Mouse (Mus musculus): ENCODE results near the gene Asap2. TPM values are rescaled to one million over a fixed set of nuclear protein-coding genes. Genes with fewer than 3 reads are reported as not detected.

Gene Asap2
- polyA plus RNA-seq, 2 experiments: 1.0 to 2.0 TPM

DNA sequence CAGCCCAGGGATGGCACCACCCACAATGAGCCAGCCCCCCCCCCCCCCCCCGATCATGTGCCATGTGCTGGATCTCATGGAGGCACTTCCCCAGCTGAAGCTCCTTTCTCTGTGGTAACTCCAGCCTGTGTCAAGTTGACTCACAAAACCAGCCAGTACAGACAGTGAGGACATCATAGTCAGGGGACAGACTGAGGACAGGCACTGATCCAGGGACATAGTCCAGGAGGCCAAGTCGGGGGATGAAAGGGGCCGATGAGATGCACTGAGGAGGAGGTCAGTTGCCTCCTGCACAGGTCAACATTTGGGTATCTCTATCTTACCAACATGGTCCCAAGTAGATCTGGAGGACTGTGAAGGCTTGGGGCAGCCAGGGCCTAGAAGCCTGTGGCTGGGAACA is 205.2 kb downstream of the Asap2 start:
- DNase-seq (ENCODE audit: low read depth in 3 of 3, low spot score in 3 of 3): no peak
- H3K27ac ChIP-seq: no peak overlapping the region
- TF ChIP-seq EP300 (IDR thresholded peaks at IDR 0.05; ENCODE audit: low read depth) (no peak), CTCF (IDR thresholded peaks at IDR 0.05; ENCODE audit: low read depth) (no peak)
- no peaks in the 10 kb centered on the region for H3K9me3 ChIP-seq (ENCODE audit: control insufficient read depth, low read length)
- WGBS (ENCODE audit: insufficient replicate concordance): 72% methylated on average over 3 of the region's 3 CpGs
- ATAC-seq (ENCODE audit: insufficient read depth): 0 out of 2 replicates have a peak, but pooled peaks have one; percentile 15
- H3K9ac ChIP-seq (replicated peaks): no peak overlapping the region
- H3K4me2 ChIP-seq (ENCODE audit: low read depth): no peak overlapping the region
- no peaks in the 10 kb centered on the region for H3K36me3 ChIP-seq (replicated peaks; ENCODE audit: control insufficient read depth, insufficient read depth, low read depth)
- peaks cover 0 to 20% of the 10 kb centered on the region in 2 experiments; a peak in 3 of 4 replicates for H3K4me1 ChIP-seq (replicated peaks; ENCODE audit: control insufficient read depth in 2 of 2, insufficient read depth in 2 of 2, low read length in 1 of 2)
- H3K4me3 ChIP-seq (ENCODE audit: insufficient read depth in 1 of 2, low read depth in 2 of 2, low read length in 2 of 2): no peak overlapping the region
- H3K27me3 ChIP-seq (ENCODE audit: control insufficient read depth, insufficient read depth, low read length): no peaks in the 10 kb centered on the region

DNA sequence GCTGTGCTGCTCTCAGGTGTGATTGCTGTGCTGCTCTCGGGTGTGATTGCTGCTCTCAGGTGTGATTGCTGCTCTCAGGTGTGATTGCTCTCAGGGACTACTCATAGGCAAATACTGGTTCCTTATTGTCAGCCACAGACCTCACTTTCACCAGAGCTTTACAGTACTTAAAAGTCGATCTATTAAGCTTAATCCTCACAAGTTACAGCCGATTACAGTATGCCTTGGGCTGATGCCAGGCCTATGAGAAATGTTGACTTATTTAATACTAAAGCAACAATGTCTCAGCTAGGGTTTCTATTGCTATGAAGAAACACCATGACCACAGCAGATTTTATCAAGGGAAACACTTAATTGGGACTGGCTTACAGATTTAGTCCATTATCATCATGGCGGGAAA is 206.2 kb downstream of the Asap2 start:
- ATAC-seq (ENCODE audit: insufficient read depth) (no peak), DNase-seq (ENCODE audit: low read depth in 3 of 3, low spot score in 3 of 3) (no peak)
- Histone ChIP-seq H3K36me3 (replicated peaks; ENCODE audit: control insufficient read depth, insufficient read depth, low read depth) (no peaks in the 10 kb centered on the region), H3K4me1 (replicated peaks; ENCODE audit: control insufficient read depth in 2 of 2, insufficient read depth in 2 of 2, low read length in 1 of 2) (peaks cover 0 to 22% of the 10 kb centered on the region in 2 experiments; a peak in 3 of 4 replicates), H3K27ac (no peak overlapping the region), H3K27me3 (ENCODE audit: control insufficient read depth, insufficient read depth, low read length) (no peaks in the 10 kb centered on the region), H3K9me3 (ENCODE audit: control insufficient read depth, low read length) (no peaks in the 10 kb centered on the region), H3K4me2 (ENCODE audit: low read depth) (no peak overlapping the region), H3K4me3 (ENCODE audit: insufficient read depth in 1 of 2, low read depth in 2 of 2, low read length in 2 of 2) (no peak overlapping the region), H3K9ac (replicated peaks) (no peak overlapping the region)
- TF ChIP-seq CTCF (IDR thresholded peaks at IDR 0.05; ENCODE audit: low read depth) (no peak), EP300 (IDR thresholded peaks at IDR 0.05; ENCODE audit: low read depth) (no peak)
- WGBS (ENCODE audit: insufficient replicate concordance): 73% methylated on average over 4 of the region's 4 CpGs

DNA sequence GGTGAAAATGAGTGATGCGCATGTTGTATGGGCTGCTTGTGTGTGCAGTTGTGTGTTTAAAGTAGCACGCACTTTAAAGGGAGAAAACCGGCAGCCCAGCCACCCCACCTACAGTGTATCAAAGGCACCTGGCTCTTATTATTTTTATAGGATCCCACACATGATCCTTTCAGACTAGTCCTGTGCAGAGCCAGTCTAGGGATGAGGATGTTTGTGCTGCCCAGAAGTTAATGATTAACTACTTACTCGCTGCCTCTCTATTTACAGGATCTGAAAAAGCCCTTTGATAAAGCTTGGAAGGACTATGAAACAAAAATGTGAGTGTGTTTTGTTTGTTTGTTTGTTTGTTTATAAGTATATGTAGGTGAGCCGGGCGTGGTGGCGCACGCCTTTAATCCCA is 210.4 kb downstream of the Asap2 start:
- H3K4me3 ChIP-seq (ENCODE audit: insufficient read depth in 1 of 2, low read depth in 2 of 2, low read length in 2 of 2): no peak overlapping the region
- no peak overlapping the region for H3K27ac ChIP-seq
- H3K4me2 ChIP-seq (ENCODE audit: low read depth): no peak overlapping the region
- ATAC-seq (ENCODE audit: insufficient read depth): no peak
- H3K9me3 ChIP-seq (ENCODE audit: control insufficient read depth, low read length): no peaks in the 10 kb centered on the region
- H3K4me1 ChIP-seq (replicated peaks; ENCODE audit: control insufficient read depth in 2 of 2, insufficient read depth in 2 of 2, low read length in 1 of 2): peaks cover 3 to 32% of the 10 kb centered on the region in 2 experiments
- no peaks in the 10 kb centered on the region for H3K36me3 ChIP-seq (replicated peaks; ENCODE audit: control insufficient read depth, insufficient read depth, low read depth)
- 81% methylated on average over 8 of the region's 8 CpGs for WGBS (ENCODE audit: insufficient replicate concordance)
- TF ChIP-seq CTCF (IDR thresholded peaks at IDR 0.05; ENCODE audit: low read depth) (no peak), EP300 (IDR thresholded peaks at IDR 0.05; ENCODE audit: low read depth) (no peak)
- no peak overlapping the region for H3K9ac ChIP-seq (replicated peaks)
- no peaks in the 10 kb centered on the region for H3K27me3 ChIP-seq (ENCODE audit: control insufficient read depth, insufficient read depth, low read length)
- no peak for DNase-seq (ENCODE audit: low read depth in 3 of 3, low spot score in 3 of 3)

DNA sequence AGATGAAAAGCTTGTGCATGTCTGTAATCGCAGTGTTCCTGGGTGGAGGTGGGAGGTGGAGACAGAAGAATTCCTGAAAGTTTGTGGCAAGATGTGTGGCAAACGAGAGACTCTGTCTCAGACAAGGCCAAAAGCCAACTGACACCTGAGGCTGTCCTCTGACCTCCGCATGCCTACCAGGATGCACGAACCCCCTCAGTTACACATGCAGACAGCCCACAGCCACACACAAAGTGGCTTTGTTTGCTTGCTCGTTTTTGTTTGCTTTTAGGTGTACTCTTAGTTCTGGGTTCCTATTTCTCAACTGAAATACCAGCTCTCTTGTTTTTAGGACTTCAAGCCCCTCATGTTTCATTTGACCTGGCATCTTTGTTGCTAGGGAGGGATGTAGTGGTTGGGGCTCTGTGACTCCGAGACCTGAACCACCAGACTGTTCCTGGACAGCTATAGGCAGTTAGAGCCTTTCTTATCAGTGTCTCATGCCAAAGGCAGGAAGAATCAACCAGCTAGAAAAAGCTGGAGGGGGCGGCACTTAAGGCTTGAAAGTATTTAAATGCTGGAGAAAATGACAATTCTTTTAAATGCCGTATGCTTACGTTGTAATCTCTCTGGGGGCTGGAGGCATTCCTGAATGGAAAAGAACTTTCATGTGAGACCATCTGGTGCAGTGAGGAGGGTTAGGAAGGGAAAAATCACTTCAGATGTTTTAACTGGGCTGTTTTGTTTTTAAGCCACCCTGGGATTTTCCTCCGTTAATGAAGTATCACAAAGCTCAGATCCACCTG is 211.4 kb downstream of the Asap2 start:
- 45% methylated on average over 10 of the region's 10 CpGs for WGBS (ENCODE audit: insufficient replicate concordance)
- ATAC-seq (ENCODE audit: insufficient read depth): no peak
- Histone ChIP-seq H3K27me3 (ENCODE audit: control insufficient read depth, insufficient read depth, low read length) (no peaks in the 10 kb centered on the region), H3K27ac (no peak overlapping the region), H3K9me3 (ENCODE audit: control insufficient read depth, low read length) (no peaks in the 10 kb centered on the region), H3K4me1 (replicated peaks; ENCODE audit: control insufficient read depth in 2 of 2, insufficient read depth in 2 of 2, low read length in 1 of 2) (peaks cover 9 to 42% of the 10 kb centered on the region in 2 experiments), H3K36me3 (replicated peaks; ENCODE audit: control insufficient read depth, insufficient read depth, low read depth) (no peaks in the 10 kb centered on the region), H3K4me3 (ENCODE audit: insufficient read depth in 1 of 2, low read depth in 2 of 2, low read length in 2 of 2) (no peak overlapping the region), H3K9ac (replicated peaks) (no peak overlapping the region), H3K4me2 (ENCODE audit: low read depth) (no peak overlapping the region)
- no peak for TF ChIP-seq EP300 (IDR thresholded peaks at IDR 0.05; ENCODE audit: low read depth)
- TF ChIP-seq CTCF (IDR thresholded peaks at IDR 0.05; ENCODE audit: low read depth): no peak
- DNase-seq (ENCODE audit: low read depth in 3 of 3, low spot score in 3 of 3): no peak

DNA sequence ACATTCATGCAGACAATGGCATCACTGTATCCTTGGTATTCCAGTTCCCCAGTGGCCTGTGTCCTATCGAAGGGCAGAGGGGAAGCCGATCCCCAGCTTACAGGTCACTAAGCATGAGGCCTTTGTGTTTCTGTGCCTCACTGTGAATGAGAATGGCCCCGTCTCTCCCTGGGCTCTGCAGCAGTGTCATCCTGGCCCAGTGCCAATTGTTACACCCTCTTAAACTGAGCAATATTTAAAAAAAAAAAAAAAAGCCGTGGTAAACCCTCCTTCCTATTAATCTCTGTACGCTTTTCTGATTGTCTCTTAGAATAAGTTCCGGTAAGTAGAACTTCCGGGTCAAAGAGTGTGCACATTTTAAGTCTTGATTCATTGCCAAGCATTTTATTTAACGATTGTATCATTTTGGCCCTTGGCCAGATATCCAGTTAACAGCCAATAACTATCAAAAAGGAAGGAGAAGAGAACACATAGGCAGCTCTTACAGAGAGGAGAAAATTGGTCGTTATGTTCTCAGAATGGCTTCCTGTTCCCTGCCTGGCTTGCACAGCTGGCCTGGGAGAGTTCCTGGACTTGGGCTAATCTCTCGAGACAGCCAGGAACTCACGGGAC is 214.5 kb downstream of the Asap2 start:
- WGBS (ENCODE audit: insufficient replicate concordance): 42% methylated on average over 11 of the region's 11 CpGs
- ATAC-seq (ENCODE audit: insufficient read depth) (no peak), DNase-seq (ENCODE audit: low read depth in 3 of 3, low spot score in 3 of 3) (no peak)
- Histone ChIP-seq H3K4me1 (replicated peaks; ENCODE audit: control insufficient read depth in 2 of 2, insufficient read depth in 2 of 2, low read length in 1 of 2) (peaks cover 11 to 46% of the 10 kb centered on the region in 2 experiments), H3K27me3 (ENCODE audit: control insufficient read depth, insufficient read depth, low read length) (no peaks in the 10 kb centered on the region), H3K4me3 (ENCODE audit: insufficient read depth in 1 of 2, low read depth in 2 of 2, low read length in 2 of 2) (no peak overlapping the region), H3K4me2 (ENCODE audit: low read depth) (no peak overlapping the region), H3K9me3 (ENCODE audit: control insufficient read depth, low read length) (no peaks in the 10 kb centered on the region), H3K36me3 (replicated peaks; ENCODE audit: control insufficient read depth, insufficient read depth, low read depth) (no peaks in the 10 kb centered on the region), H3K9ac (replicated peaks) (no peak overlapping the region), H3K27ac (no peak overlapping the region)
- TF ChIP-seq EP300 (IDR thresholded peaks at IDR 0.05; ENCODE audit: low read depth) (no peak), CTCF (IDR thresholded peaks at IDR 0.05; ENCODE audit: low read depth) (no peak)
